Mouse (Mus musculus) cerebellum, adult 2 months (tissue): ENCODE data around the gene Syk. TPM values are rescaled to one million over a fixed set of nuclear protein-coding genes. Genes with fewer than 3 reads are reported as not detected.

Experiments
- DNase-seq, 2 experiments: peaks; one replicate each; pipeline ENCODE4 v3.0.0; 2021
- H3K27ac ChIP-seq: fragments of 200-500 bp; 2 replicates; pipeline ENCODE4 v1.5.1; 2012; ENCODE audit warnings: low read length, control low read depth, inconsistent platforms; ENCODE audit not compliant: insufficient read depth
- H3K27me3 ChIP-seq: fragments of 200-500 bp; 2 replicates; pipeline ENCODE4 v1.6.1; 2012; ENCODE audit warnings: inconsistent platforms, mild to moderate bottlenecking, low read length, moderate library complexity; ENCODE audit not compliant: control insufficient read depth, insufficient read depth
- H3K4me1 ChIP-seq: fragments of 200-500 bp; 2 replicates; pipeline ENCODE4 v1.6.1; 2011; ENCODE audit warnings: low read length; ENCODE audit not compliant: control insufficient read depth, insufficient read depth
- H3K4me3 ChIP-seq: fragments of 200-500 bp; replicated peaks from 2 replicates; pipeline ENCODE3; 2011; ENCODE audit warnings: mild to moderate bottlenecking, low read depth, low read length, control low read depth; ENCODE audit not compliant: insufficient read depth
- CTCF ChIP-seq: fragments of 200-500 bp; IDR thresholded peaks from 2 replicates; pipeline ENCODE4 v1.5.1; 2011; ENCODE audit warnings: low read depth, mild to moderate bottlenecking, control low read depth, low read length, moderate library complexity, borderline replicate concordance; ENCODE audit not compliant: insufficient read depth
- POLR2A ChIP-seq: fragments of 200-500 bp; IDR thresholded peaks from 2 replicates; pipeline ENCODE4 v1.6.1; 2011; ENCODE audit warnings: low read length, control low read depth, borderline replicate concordance; ENCODE audit not compliant: insufficient read depth
- WGBS: fragments of 180-500 bp; shearing (Covaris S2); methylation state at CpG from one replicate; pipeline ENCODE4 v1.1.7; 2018; 5-methylcytosine and 5-hydroxymethylcytosine counted together
- polyA plus RNA-seq: library from polyadenylated mRNA; depleted of rRNA; stranded (reverse); fragments of >200 nt; gene quantifications from 2 replicates; pipeline ENCODE4 v1.2.3, GENCODE M21; 2012; rRNA removed

Syk gene
- 0.68 and 0.77 TPM in 2 replicates for polyA plus RNA-seq

DNA sequence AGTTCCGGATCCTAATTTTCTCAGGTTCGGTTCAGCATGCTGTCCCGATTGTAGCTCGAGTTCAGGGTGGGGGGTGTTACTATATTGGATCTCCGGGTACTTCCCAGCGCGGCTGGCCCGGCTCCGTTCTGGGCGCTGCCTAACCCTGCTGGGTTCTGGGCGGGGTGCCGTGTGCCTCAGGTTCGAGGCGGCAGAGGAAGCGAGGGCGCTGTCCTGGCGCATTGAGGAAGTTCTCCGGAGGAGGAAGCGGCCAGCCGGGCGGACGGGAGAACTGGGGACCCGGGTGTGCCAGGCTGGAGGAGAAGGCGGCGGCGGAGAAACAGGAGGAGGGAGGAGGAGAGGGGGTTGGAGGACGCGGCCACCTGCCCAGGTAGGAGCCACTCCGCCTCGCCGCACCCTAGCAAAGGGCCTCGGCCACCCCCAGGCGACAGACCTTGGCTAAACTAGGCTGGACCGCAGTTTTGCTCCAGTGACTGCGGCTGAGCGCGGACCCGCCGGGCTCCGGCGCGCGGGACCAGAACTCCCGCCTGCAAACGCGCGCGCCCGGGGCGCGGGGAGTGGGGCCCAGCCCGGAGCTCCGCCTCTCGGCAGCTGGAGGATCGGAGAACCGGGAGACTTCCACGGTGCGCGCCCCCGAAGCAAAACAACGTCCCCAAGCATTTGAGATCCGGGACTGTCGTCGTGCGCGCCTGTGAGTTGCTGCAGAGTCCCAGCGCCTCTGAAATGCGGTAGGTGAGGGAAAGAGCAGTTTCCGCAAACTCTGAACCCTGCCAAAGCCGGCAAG, at the start of gene Syk:
TSS of gene Syk (plus strand) at position 296 of the 784 bp plus-strand sequence.
- TF ChIP-seq POLR2A: no peak
- TF ChIP-seq CTCF: no peak
- H3K27me3 ChIP-seq: peaks cover 3% of the 10 kb centered on the region; the same call in 1 of the 2 replicates
- DNase-seq: peak in 1 of 2 experiments; percentile 5
- 1% methylated on average over 70 of the region's 70 CpGs for WGBS
- no peaks in the 10 kb centered on the region for H3K4me1 ChIP-seq
- H3K27ac ChIP-seq: no peak within 1 kb of the TSS
- H3K4me3 ChIP-seq: peak within 1 kb of the TSS; percentile 28

DNA sequence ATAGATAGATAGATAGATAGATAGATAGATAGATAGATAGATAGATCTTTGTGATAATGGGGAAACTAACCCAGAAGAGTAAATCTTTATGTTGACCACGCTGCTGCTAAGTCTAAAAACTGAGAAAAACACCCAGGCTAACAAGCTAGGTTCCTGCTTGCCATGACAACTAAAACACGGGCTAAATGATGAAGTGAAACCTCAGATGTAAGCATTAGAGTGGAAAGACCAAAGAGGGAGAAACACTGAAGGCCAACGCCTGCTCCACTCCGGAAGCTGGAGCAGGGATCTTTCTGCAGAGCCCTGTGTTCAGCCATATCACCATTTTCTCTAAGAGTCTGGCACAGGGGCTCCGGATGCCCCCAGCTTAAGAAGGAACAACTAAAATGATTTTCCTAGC, 49.3 kb upstream of the Syk start:
- TF ChIP-seq CTCF (no peak), POLR2A (no peak)
- Histone ChIP-seq H3K4me1 (no peaks in the 10 kb centered on the region), H3K27ac (no peak overlapping the region), H3K27me3 (no peaks in the 10 kb centered on the region), H3K4me3 (no peak overlapping the region)
- 93% methylated on average over 5 of the region's 5 CpGs for WGBS
- DNase-seq: no peak

DNA sequence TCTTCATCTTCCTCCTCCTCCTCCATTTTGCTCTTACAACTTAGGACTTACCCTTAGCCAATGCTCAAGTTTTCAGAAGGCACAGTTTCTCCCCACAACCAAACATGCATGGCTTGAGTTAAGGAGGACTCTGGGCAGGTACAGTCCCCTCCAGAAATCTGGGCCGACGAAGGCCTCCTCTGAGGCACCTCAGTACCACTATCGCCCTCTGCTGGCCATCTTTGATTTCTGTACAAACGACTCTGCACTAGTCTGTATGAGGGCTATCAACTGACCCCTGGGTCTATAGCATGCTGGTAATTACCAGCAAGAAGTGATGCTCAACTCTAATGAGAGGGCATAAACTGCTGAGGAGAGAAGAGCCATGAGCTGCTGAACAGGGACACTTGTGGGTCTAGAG, 47.4 kb upstream of the Syk start:
- WGBS: 2% methylated on average over 4 of the region's 4 CpGs
- Histone ChIP-seq H3K4me1 (no peaks in the 10 kb centered on the region), H3K4me3 (no peak overlapping the region), H3K27ac (no peak overlapping the region), H3K27me3 (no peaks in the 10 kb centered on the region)
- DNase-seq: peak; percentile 70 to 73
- TF ChIP-seq POLR2A (no peak), CTCF (peak; percentile 84)

DNA sequence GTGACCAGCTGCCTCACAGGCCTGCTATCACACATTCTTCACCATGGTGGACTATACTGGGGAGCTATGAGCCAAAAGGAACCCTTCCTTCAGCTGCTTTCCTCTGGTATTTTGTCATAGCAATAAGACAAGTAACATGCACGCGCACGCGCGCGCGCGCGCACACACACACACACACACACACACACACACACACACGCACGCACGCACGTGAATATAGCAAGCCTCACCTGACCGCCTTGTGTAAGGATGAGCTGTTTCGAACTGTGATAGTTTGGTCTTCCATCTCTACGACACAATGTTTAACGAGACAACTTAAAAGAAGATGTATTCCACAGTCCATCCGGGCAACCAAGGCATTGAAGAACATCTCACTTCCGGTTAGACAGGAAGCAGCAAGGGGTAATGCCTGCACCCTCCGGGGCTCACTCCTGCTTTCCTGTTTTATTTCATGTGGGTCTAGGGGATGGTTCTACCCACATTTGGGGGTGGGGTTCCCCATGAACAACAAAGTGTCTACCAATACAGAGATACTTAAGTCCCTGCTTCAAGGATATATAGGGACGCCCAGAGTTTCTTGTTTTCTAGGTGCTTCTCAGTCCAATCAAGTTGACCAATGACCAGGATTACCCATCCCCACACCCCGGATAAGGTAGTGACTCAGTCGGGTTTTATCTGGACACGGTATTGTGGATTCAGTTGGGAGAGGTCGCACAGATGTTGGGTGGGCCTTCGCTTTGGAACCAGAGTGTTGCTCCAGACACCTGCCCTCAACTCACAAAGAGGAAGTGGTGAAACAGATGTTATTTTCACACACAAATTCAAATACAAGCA, 45.0 kb upstream of the Syk start:
- Histone ChIP-seq H3K4me3 (no peak overlapping the region), H3K27ac (no peak overlapping the region), H3K4me1 (no peaks in the 10 kb centered on the region), H3K27me3 (no peaks in the 10 kb centered on the region)
- 96% methylated on average over 26 of the region's 26 CpGs for WGBS
- DNase-seq: no peak
- no peak for TF ChIP-seq POLR2A
- no peak for TF ChIP-seq CTCF

DNA sequence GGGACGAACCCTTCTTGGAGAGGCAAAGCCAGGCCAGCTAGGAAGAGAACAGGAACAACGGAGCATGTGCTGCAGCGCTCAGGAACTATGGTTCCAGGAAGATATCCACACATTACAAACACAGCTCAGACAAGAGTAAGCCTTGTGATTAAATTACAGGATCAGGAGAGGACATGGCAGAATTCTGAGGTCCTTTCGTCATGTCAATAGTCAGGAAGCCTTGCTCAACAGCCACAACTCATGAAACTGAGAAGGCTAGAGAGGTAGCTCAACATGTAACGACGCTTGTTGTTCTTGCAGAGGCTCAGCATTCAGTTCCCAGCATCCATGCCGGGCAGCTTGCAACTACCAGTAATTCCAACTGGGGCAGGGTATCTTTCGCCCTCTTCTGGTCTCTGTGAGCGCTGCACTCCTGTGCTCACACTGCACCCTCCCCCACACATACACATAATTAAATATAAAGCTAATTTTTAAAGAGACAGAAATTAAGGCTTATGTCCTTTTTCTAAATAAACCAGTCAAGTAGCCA, 44.3 kb upstream of the Syk start:
- DNase-seq: no peak
- no peaks in the 10 kb centered on the region for H3K4me1 ChIP-seq
- 95% methylated on average over 9 of the region's 9 CpGs for WGBS
- H3K4me3 ChIP-seq: no peak overlapping the region
- H3K27me3 ChIP-seq: no peaks in the 10 kb centered on the region
- H3K27ac ChIP-seq: no peak overlapping the region
- TF ChIP-seq POLR2A (no peak), CTCF (no peak)

DNA sequence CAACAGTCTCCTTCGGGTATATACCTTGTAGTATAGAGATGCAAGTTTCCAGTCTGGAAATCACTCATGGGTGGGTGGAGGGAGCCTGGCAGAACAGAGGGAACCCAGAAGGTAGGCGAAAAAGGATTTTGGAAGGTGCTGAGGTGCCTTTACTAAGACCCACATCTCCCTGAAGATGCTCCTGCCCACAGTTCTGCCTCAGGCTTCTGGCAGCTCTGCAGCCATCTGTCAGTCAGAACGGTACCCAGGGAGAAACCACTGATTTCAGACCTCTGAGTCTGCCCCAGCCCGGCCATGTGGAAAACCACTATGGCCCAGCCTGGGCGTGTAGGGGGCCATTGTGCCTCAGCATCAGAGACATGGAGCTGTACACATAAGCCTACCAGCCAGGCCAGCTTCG, 43.5 kb upstream of the Syk start:
- WGBS: 34% methylated on average over 6 of the region's 6 CpGs
- H3K4me3 ChIP-seq: no peak overlapping the region
- no peak for DNase-seq
- H3K4me1 ChIP-seq: no peaks in the 10 kb centered on the region
- H3K27ac ChIP-seq: no peak overlapping the region
- TF ChIP-seq POLR2A (no peak), CTCF (no peak)
- no peaks in the 10 kb centered on the region for H3K27me3 ChIP-seq

DNA sequence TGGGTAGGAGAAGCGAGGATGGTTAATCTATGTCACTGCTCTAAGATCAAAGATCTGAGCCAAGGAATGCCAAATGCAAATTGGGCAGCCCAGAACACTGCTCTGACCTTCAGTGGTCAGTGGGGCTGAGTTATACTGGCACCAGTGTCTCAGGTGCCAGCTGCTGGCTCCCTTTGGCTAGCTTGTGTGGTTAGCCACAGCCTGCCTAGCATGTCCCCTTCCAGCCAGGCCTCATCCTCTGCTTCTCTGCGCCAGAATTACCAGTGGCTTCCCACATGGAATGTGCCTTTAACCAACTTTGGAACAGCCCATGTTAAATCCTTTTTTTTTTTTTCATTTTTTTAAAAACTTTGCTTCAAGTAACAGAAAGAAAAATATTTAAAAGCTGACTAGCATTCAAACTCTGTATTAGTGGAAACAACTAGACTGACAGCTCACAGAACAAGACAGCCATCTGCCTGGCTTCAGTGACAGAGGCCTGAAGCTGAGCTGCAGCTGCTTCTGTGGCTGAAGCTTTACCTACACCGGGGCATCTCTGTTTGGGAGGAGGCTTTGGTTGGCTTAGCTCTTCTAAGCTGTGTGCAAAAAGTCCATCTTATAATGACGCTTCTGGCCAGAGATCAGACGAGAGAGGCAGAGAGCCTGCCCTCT, 41.5 kb upstream of the Syk start:
- H3K27ac ChIP-seq: no peak overlapping the region
- 67% methylated on average over 5 of the region's 5 CpGs for WGBS
- H3K4me3 ChIP-seq: no peak overlapping the region
- no peaks in the 10 kb centered on the region for H3K27me3 ChIP-seq
- TF ChIP-seq CTCF (no peak), POLR2A (no peak)
- no peak for DNase-seq
- H3K4me1 ChIP-seq: no peaks in the 10 kb centered on the region
